ENCODE assay signal across 22 mouse cellular contexts in genomic region chr9:20073523-20074177, GRCm38 (mm10). TPM values are rescaled to one million over a fixed set of nuclear protein-coding genes. Genes with fewer than 3 reads are reported as not detected.
DNase-seq lines count a peak whose midpoint lies in the region; ATAC-seq lines count a peak whose summit lies in the region.
"Had no signal": no experiment of that assay in that cellular context is flagged by ENCODE, and none has a peak within 500 bp of the region (broad histone marks: within the 10 kb centered on the region; RNA-seq: fewer than 3 reads in every experiment).

No protein-coding gene starts in this region.

- H3K27ac ChIP-seq in midbrain, embryonic 16.5 days (ENCODE audit: low read length) = no peak overlapping the region
- H3K27ac ChIP-seq: heart, adult 2 months; hindbrain, embryonic 13.5 days; liver, embryonic 15.5 days; neural tube, embryonic 15.5 days had no signal

- peak; percentile 57; the same call in 1 of the 2 replicates for ATAC-seq in frontal cortex, adult (ENCODE audit: low TSS enrichment)
- ATAC-seq in midbrain, embryonic 16.5 days = no peak
- no peak for ATAC-seq in inflammation-experienced regulatory T-cells, adult 6 months
- ATAC-seq: activated CD4-positive, CD25-positive, alpha-beta regulatory T cell, adult 4 months; forebrain, embryonic 14.5 days; intestine, embryonic 16.5 days had no signal

- peaks cover 10% of the 10 kb centered on the region; the same call in 1 of the 2 replicates for H3K9me3 ChIP-seq in midbrain, embryonic 16.5 days (replicated peaks; ENCODE audit: control insufficient read depth, low read length, poor library complexity, severe bottlenecking)

- WGBS in midbrain, embryonic 16.5 days = 69% methylated on average over 7 of the region's 7 CpGs

- no peak overlapping the region for H3K4me2 ChIP-seq in midbrain, embryonic 16.5 days (ENCODE audit: low read length)
- H3K4me2 ChIP-seq: hindbrain, embryonic 13.5 days; liver, embryonic 15.5 days; midbrain, embryonic 11.5 days; neural tube, embryonic 15.5 days had no signal

- H3K36me3 ChIP-seq in midbrain, embryonic 16.5 days (ENCODE audit: control insufficient read depth, insufficient read depth, low read length) = no peaks in the 10 kb centered on the region
- H3K36me3 ChIP-seq: hindbrain, embryonic 13.5 days; liver, embryonic 15.5 days; neural tube, embryonic 15.5 days had no signal

- DNase-seq in frontal cortex, postnatal 36 days (ENCODE audit: low spot score in 2 of 2) = no peak
- peak; percentile 64 for DNase-seq in ES-CJ7 (ENCODE audit: low read depth, low spot score)
- DNase-seq in kidney, adult 18-20 months = peak; percentile 34
- DNase-seq in kidney, postnatal 36 days = peak; percentile 15 to 27
- DNase-seq: cerebellum, adult 11 months; embryo, embryonic 11 days; heart, adult 2 months; thymus, postnatal 25 days had no signal

- no peaks in the 10 kb centered on the region for H3K27me3 ChIP-seq in midbrain, embryonic 16.5 days (ENCODE audit: control insufficient read depth, insufficient read depth, low read depth, low read length)
- H3K27me3 ChIP-seq: hindbrain, embryonic 13.5 days; liver, embryonic 15.5 days; neural tube, embryonic 15.5 days had no signal

- H3K4me1 ChIP-seq in midbrain, embryonic 16.5 days (ENCODE audit: control insufficient read depth, insufficient read depth, low read length) = no peaks in the 10 kb centered on the region
- H3K4me1 ChIP-seq: hindbrain, embryonic 13.5 days; liver, embryonic 15.5 days; neural tube, embryonic 15.5 days had no signal

- no peak overlapping the region for H3K9ac ChIP-seq in midbrain, embryonic 16.5 days (ENCODE audit: low read depth, low read length)
- H3K9ac ChIP-seq: hindbrain, embryonic 13.5 days; liver, embryonic 15.5 days; neural tube, embryonic 15.5 days had no signal

- H3K4me3 ChIP-seq in midbrain, embryonic 16.5 days (ENCODE audit: low read depth, low read length) = no peak overlapping the region
- H3K4me3 ChIP-seq: heart, adult 2 months; hindbrain, embryonic 13.5 days; liver, embryonic 15.5 days; neural tube, embryonic 15.5 days had no signal

RNA-seq across cellular contexts. Expression of gene Olfr867, which starts 16.3 kb away (rescaled TPM):
- not detected in 2 replicates for polyA plus RNA-seq in midbrain, embryonic 16.5 days (2015; fragmentation: Nextera tagmentation; extraction: Ambion mirVana)
- not detected for polyA plus RNA-seq in inflammation-experienced regulatory T-cells, adult 6 months (2017; shearing (Covaris generic))
- polyA plus RNA-seq: activated CD4-positive, CD25-positive, alpha-beta regulatory T cell, adult 4 months; forebrain, embryonic 14.5 days; heart, adult 2 months; heart, postnatal 0 days; hindbrain, embryonic 13.5 days; intestine, embryonic 16.5 days; limb, embryonic 11.5 days; liver, embryonic 15.5 days; midbrain, embryonic 11.5 days; neural tube, embryonic 15.5 days; small intestine, adult 2 months; stomach, embryonic 14.5 days had no signal

RNA-seq across cellular contexts. Expression of gene Olfr868, which starts 24.8 kb away (rescaled TPM):
- not detected in 2 replicates for polyA plus RNA-seq in midbrain, embryonic 16.5 days (2015; fragmentation: Nextera tagmentation; extraction: Ambion mirVana)
- polyA plus RNA-seq in inflammation-experienced regulatory T-cells, adult 6 months (2017; shearing (Covaris generic)) = not detected
- polyA plus RNA-seq: activated CD4-positive, CD25-positive, alpha-beta regulatory T cell, adult 4 months; forebrain, embryonic 14.5 days; heart, adult 2 months; heart, postnatal 0 days; hindbrain, embryonic 13.5 days; intestine, embryonic 16.5 days; limb, embryonic 11.5 days; liver, embryonic 15.5 days; midbrain, embryonic 11.5 days; neural tube, embryonic 15.5 days; small intestine, adult 2 months; stomach, embryonic 14.5 days had no signal

RNA-seq across cellular contexts. Expression of gene Olfr866, which starts 45.8 kb away (rescaled TPM):
- polyA plus RNA-seq in midbrain, embryonic 16.5 days (2015; fragmentation: Nextera tagmentation; extraction: Ambion mirVana) = not detected in 2 replicates
- not detected for polyA plus RNA-seq in inflammation-experienced regulatory T-cells, adult 6 months (2017; shearing (Covaris generic))
- polyA plus RNA-seq: activated CD4-positive, CD25-positive, alpha-beta regulatory T cell, adult 4 months; forebrain, embryonic 14.5 days; heart, adult 2 months; heart, postnatal 0 days; hindbrain, embryonic 13.5 days; intestine, embryonic 16.5 days; limb, embryonic 11.5 days; liver, embryonic 15.5 days; midbrain, embryonic 11.5 days; neural tube, embryonic 15.5 days; small intestine, adult 2 months; stomach, embryonic 14.5 days had no signal

RNA-seq across cellular contexts. Expression of gene Olfr869, which starts 55.2 kb away (rescaled TPM):
- polyA plus RNA-seq in midbrain, embryonic 16.5 days (2015; fragmentation: Nextera tagmentation; extraction: Ambion mirVana) = not detected in 2 replicates
- not detected for polyA plus RNA-seq in inflammation-experienced regulatory T-cells, adult 6 months (2017; shearing (Covaris generic))
- polyA plus RNA-seq: activated CD4-positive, CD25-positive, alpha-beta regulatory T cell, adult 4 months; forebrain, embryonic 14.5 days; heart, adult 2 months; heart, postnatal 0 days; hindbrain, embryonic 13.5 days; intestine, embryonic 16.5 days; limb, embryonic 11.5 days; liver, embryonic 15.5 days; midbrain, embryonic 11.5 days; neural tube, embryonic 15.5 days; small intestine, adult 2 months; stomach, embryonic 14.5 days had no signal

Comparison
In these comparisons a context has a peak if more than half of its experiments do, and no peak if none do; other contexts are left out.
1. DNase-seq: peak in ES-CJ7 (single experiment), kidney, adult 18-20 months (single experiment) and kidney, postnatal 36 days (2 of 2); none in frontal cortex, postnatal 36 days (0 of 2).